In genomic region chr8:121762999-121763699, GRCm38 (mm10) we compare ENCODE assay signal across 17 mouse cellular contexts. TPM values are rescaled to one million over a fixed set of nuclear protein-coding genes. Genes with fewer than 3 reads are reported as not detected.
DNase-seq lines count a peak whose midpoint lies in the region; ATAC-seq and TF ChIP-seq lines count a peak whose summit lies in the region.
"Had no signal": no experiment of that assay in that cellular context is flagged by ENCODE, and none has a peak within 500 bp of the region (broad histone marks: within the 10 kb centered on the region; RNA-seq: fewer than 3 reads in every experiment).

No protein-coding gene starts in this region.

- TF ChIP-seq CTCF in forebrain, postnatal 0 days (IDR thresholded peaks at IDR 0.05; ENCODE audit: low read depth), result no peak
- no peak for TF ChIP-seq CTCF in olfactory bulb, adult 2 months (IDR thresholded peaks at IDR 0.05; ENCODE audit: insufficient read depth, low read depth, low read length)

- H3K27ac ChIP-seq in midbrain, embryonic 13.5 days, result peak overlapping the region; percentile 30; the same call in 1 of the 2 replicates
- H3K27ac ChIP-seq in midbrain, embryonic 11.5 days (ENCODE audit: low read depth, low read length), result no peak overlapping the region
- no peak overlapping the region for H3K27ac ChIP-seq in embryonic facial prominence, embryonic 14.5 days (replicated peaks; ENCODE audit: low read depth, low read length)
- H3K27ac ChIP-seq in forebrain, postnatal 0 days (ENCODE audit: low read depth, low read length), result 0 out of 2 replicates have a peak overlapping the region, but pooled peaks have one; percentile 21
- 0 out of 2 replicates have a peak overlapping the region, but pooled peaks have one; percentile 6 for H3K27ac ChIP-seq in olfactory bulb, adult 2 months (ENCODE audit: insufficient read depth, low read depth, low read length)
- no peak overlapping the region for H3K27ac ChIP-seq in kidney, embryonic 15.5 days
- H3K27ac ChIP-seq: hindbrain, embryonic 15.5 days had no signal

- H3K4me1 ChIP-seq in midbrain, embryonic 13.5 days (replicated peaks), result peaks cover 15% of the 10 kb centered on the region; the same call in 1 of the 2 replicates
- no peaks in the 10 kb centered on the region for H3K4me1 ChIP-seq in midbrain, embryonic 11.5 days (ENCODE audit: control insufficient read depth, insufficient read depth, low read length)
- H3K4me1 ChIP-seq in embryonic facial prominence, embryonic 14.5 days (ENCODE audit: control insufficient read depth, insufficient read depth, low read length), result no peaks in the 10 kb centered on the region
- no peaks in the 10 kb centered on the region for H3K4me1 ChIP-seq in forebrain, postnatal 0 days (ENCODE audit: insufficient read depth)
- peaks cover 79% of the 10 kb centered on the region for H3K4me1 ChIP-seq in olfactory bulb, adult 2 months (ENCODE audit: control insufficient read depth, insufficient read depth, low read length)
- 0 out of 2 replicates have a peak, but pooled peaks cover 3% of the 10 kb centered on the region for H3K4me1 ChIP-seq in kidney, embryonic 15.5 days

- no peak overlapping the region for H3K9ac ChIP-seq in midbrain, embryonic 13.5 days (replicated peaks)
- H3K9ac ChIP-seq in midbrain, embryonic 11.5 days (ENCODE audit: low read length), result no peak overlapping the region
- H3K9ac ChIP-seq in embryonic facial prominence, embryonic 14.5 days (ENCODE audit: low read depth, low read length), result no peak overlapping the region
- no peak overlapping the region for H3K9ac ChIP-seq in forebrain, postnatal 0 days
- no peak overlapping the region for H3K9ac ChIP-seq in kidney, embryonic 15.5 days
- H3K9ac ChIP-seq: hindbrain, embryonic 15.5 days had no signal

- no peak overlapping the region for H3K4me3 ChIP-seq in midbrain, embryonic 13.5 days (replicated peaks)
- no peak overlapping the region for H3K4me3 ChIP-seq in midbrain, embryonic 11.5 days (ENCODE audit: low read depth, low read length)
- H3K4me3 ChIP-seq in embryonic facial prominence, embryonic 14.5 days (ENCODE audit: low read depth, low read length), result no peak overlapping the region
- no peak overlapping the region for H3K4me3 ChIP-seq in forebrain, postnatal 0 days (ENCODE audit: low read depth, low read length)
- no peak overlapping the region for H3K4me3 ChIP-seq in olfactory bulb, adult 2 months (ENCODE audit: insufficient read depth, low read depth, low read length)
- no peak overlapping the region for H3K4me3 ChIP-seq in kidney, embryonic 15.5 days (replicated peaks)
- H3K4me3 ChIP-seq: hindbrain, embryonic 15.5 days had no signal

- peak; percentile 63 for ATAC-seq in midbrain, embryonic 13.5 days
- no peak for ATAC-seq in midbrain, embryonic 11.5 days (ENCODE audit: low FRiP score)
- peak; percentile 67 for ATAC-seq in embryonic facial prominence, embryonic 14.5 days (ENCODE audit: low read depth)
- peak; percentile 71 for ATAC-seq in forebrain, postnatal 0 days
- ATAC-seq in kidney, embryonic 15.5 days (replicated peaks; ENCODE audit: low FRiP score), result no peak
- ATAC-seq: Patski had no signal

- H3K36me3 ChIP-seq in midbrain, embryonic 13.5 days, result no peaks in the 10 kb centered on the region
- H3K36me3 ChIP-seq in midbrain, embryonic 11.5 days (ENCODE audit: control insufficient read depth, insufficient read depth, low read length), result no peaks in the 10 kb centered on the region
- no peaks in the 10 kb centered on the region for H3K36me3 ChIP-seq in embryonic facial prominence, embryonic 14.5 days (ENCODE audit: control insufficient read depth, insufficient read depth, low read length)
- no peaks in the 10 kb centered on the region for H3K36me3 ChIP-seq in forebrain, postnatal 0 days (ENCODE audit: insufficient read depth)
- no peaks in the 10 kb centered on the region for H3K36me3 ChIP-seq in kidney, embryonic 15.5 days
- H3K36me3 ChIP-seq: hindbrain, embryonic 15.5 days had no signal

- no peaks in the 10 kb centered on the region; the same call in 1 of the 2 replicates for H3K27me3 ChIP-seq in midbrain, embryonic 13.5 days
- no peaks in the 10 kb centered on the region for H3K27me3 ChIP-seq in midbrain, embryonic 11.5 days (ENCODE audit: control insufficient read depth, insufficient read depth, low read length)
- no peaks in the 10 kb centered on the region for H3K27me3 ChIP-seq in embryonic facial prominence, embryonic 14.5 days (replicated peaks; ENCODE audit: control insufficient read depth, insufficient read depth, low read length)
- no peaks in the 10 kb centered on the region for H3K27me3 ChIP-seq in forebrain, postnatal 0 days (ENCODE audit: insufficient read depth, low read length)
- no peaks in the 10 kb centered on the region; the same call in 1 of the 2 replicates for H3K27me3 ChIP-seq in kidney, embryonic 15.5 days
- H3K27me3 ChIP-seq: hindbrain, embryonic 15.5 days had no signal

- TF ChIP-seq POLR2A in olfactory bulb, adult 2 months (IDR thresholded peaks at IDR 0.05; ENCODE audit: insufficient read depth, low read depth, low read length), result no peak

- no peak overlapping the region for H3K4me2 ChIP-seq in midbrain, embryonic 13.5 days (replicated peaks)
- H3K4me2 ChIP-seq in midbrain, embryonic 11.5 days, result no peak overlapping the region
- no peak overlapping the region for H3K4me2 ChIP-seq in embryonic facial prominence, embryonic 14.5 days (ENCODE audit: low read depth, low read length)
- no peak overlapping the region for H3K4me2 ChIP-seq in forebrain, postnatal 0 days (ENCODE audit: low read depth)
- H3K4me2 ChIP-seq in kidney, embryonic 15.5 days, result no peak overlapping the region
- H3K4me2 ChIP-seq: heart, embryonic 11.5 days; hindbrain, embryonic 15.5 days had no signal

- no peaks in the 10 kb centered on the region for H3K9me3 ChIP-seq in midbrain, embryonic 13.5 days
- H3K9me3 ChIP-seq in midbrain, embryonic 11.5 days (ENCODE audit: control insufficient read depth, low read length), result no peaks in the 10 kb centered on the region
- no peaks in the 10 kb centered on the region for H3K9me3 ChIP-seq in embryonic facial prominence, embryonic 14.5 days (ENCODE audit: control insufficient read depth, low read length)
- no peaks in the 10 kb centered on the region for H3K9me3 ChIP-seq in forebrain, postnatal 0 days (ENCODE audit: low read length)
- H3K9me3 ChIP-seq in kidney, embryonic 15.5 days (replicated peaks), result no peaks in the 10 kb centered on the region
- H3K9me3 ChIP-seq: hindbrain, embryonic 15.5 days had no signal

- intact Hi-C loops in heart, postnatal 14 days (cut with DNase I), result no loop called here

- WGBS in midbrain, embryonic 13.5 days, result 57% methylated on average over 7 of the region's 7 CpGs
- 62% methylated on average over 7 of the region's 7 CpGs for WGBS in midbrain, embryonic 11.5 days
- WGBS in embryonic facial prominence, embryonic 14.5 days, result 31% methylated on average over 7 of the region's 7 CpGs
- 34% methylated on average over 7 of the region's 7 CpGs for WGBS in forebrain, postnatal 0 days
- WGBS in olfactory bulb, adult 2 months, result 32% methylated on average over 7 of the region's 7 CpGs
- WGBS in kidney, embryonic 15.5 days, result 58% methylated on average over 7 of the region's 7 CpGs

- DNase-seq in midbrain, embryonic 11.5 days (ENCODE audit: low spot score, missing footprints), result no peak
- DNase-seq in embryonic facial prominence, embryonic 14.5 days (ENCODE audit: low spot score), result peak; percentile 56
- peak; percentile 26 for DNase-seq in forebrain, postnatal 0 days
- no peak for DNase-seq in heart, postnatal 14 days
- DNase-seq: cerebellum, adult 2 months; kidney, adult 2 months; kidney, postnatal 4 days; right cerebral cortex, postnatal 4 days; thymus, adult 2 months had no signal

RNA-seq across cellular contexts. Expression of gene Jph3, which starts 33.7 kb away (rescaled TPM):
- 62.3 and 65.4 TPM in 2 replicates for polyA plus RNA-seq in midbrain, embryonic 13.5 days (2015; fragmentation: Nextera tagmentation; extraction: Ambion mirVana)
- 10.2 and 10.4 TPM in 2 replicates for polyA plus RNA-seq in midbrain, embryonic 11.5 days (2014; fragmentation: Nextera tagmentation; extraction: Ambion mirVana)
- polyA plus RNA-seq in embryonic facial prominence, embryonic 14.5 days (2014; fragmentation: Nextera tagmentation; extraction: Ambion mirVana), result 4.0 and 4.9 TPM in 2 replicates
- total RNA-seq in forebrain, postnatal 0 days (2014; rRNA removed), result 64.2 and 65.8 TPM in 2 replicates
- polyA plus RNA-seq in forebrain, postnatal 0 days (2015; fragmentation: Nextera tagmentation; extraction: Ambion mirVana), result 123 and 127 TPM in 2 replicates
- 104 TPM in 1 of 2 replicates, not detected in the other for polyA plus RNA-seq in olfactory bulb, adult 2 months (2012; ENCODE audit: insufficient read depth, insufficient read length, low replicate concordance, missing spikeins)
- not detected for total RNA-seq in heart, postnatal 14 days (2021)
- 0.85 and 1.3 TPM in 2 replicates for polyA plus RNA-seq in kidney, embryonic 15.5 days (2015; fragmentation: Nextera tagmentation; extraction: Ambion mirVana)
- total RNA-seq: gastrocnemius, adult 8-10 months; liver, adult 2 months had no signal
- polyA plus RNA-seq: liver, adult 2 months had no signal

Comparison
In these comparisons a context has a peak if more than half of its experiments do, and no peak if none do; other contexts are left out.
1. ATAC-seq: peak in midbrain, embryonic 13.5 days (single experiment), embryonic facial prominence, embryonic 14.5 days (single experiment) and forebrain, postnatal 0 days (single experiment); none in midbrain, embryonic 11.5 days (single experiment) and kidney, embryonic 15.5 days (single experiment).
2. H3K27ac ChIP-seq: peak in midbrain, embryonic 13.5 days (single experiment), forebrain, postnatal 0 days (single experiment) and olfactory bulb, adult 2 months (single experiment); none in midbrain, embryonic 11.5 days (single experiment), embryonic facial prominence, embryonic 14.5 days (single experiment) and kidney, embryonic 15.5 days (single experiment).
3. DNase-seq: peak in embryonic facial prominence, embryonic 14.5 days (single experiment) and forebrain, postnatal 0 days (single experiment); none in midbrain, embryonic 11.5 days (single experiment) and heart, postnatal 14 days (0 of 2).